Mouse (Mus musculus): ENCODE measurements around the gene Spa17. TPM values are rescaled to one million over a fixed set of nuclear protein-coding genes. Genes with fewer than 3 reads are reported as not detected.
A peak's percentile ranks its signal among the peaks of the same experiment; 100 is the strongest.

The Spa17 gene
- 19.2 and 21.6 TPM in 2 replicates for polyA plus RNA-seq (2015; fragmentation: Nextera tagmentation; extraction: Ambion mirVana)

DNA sequence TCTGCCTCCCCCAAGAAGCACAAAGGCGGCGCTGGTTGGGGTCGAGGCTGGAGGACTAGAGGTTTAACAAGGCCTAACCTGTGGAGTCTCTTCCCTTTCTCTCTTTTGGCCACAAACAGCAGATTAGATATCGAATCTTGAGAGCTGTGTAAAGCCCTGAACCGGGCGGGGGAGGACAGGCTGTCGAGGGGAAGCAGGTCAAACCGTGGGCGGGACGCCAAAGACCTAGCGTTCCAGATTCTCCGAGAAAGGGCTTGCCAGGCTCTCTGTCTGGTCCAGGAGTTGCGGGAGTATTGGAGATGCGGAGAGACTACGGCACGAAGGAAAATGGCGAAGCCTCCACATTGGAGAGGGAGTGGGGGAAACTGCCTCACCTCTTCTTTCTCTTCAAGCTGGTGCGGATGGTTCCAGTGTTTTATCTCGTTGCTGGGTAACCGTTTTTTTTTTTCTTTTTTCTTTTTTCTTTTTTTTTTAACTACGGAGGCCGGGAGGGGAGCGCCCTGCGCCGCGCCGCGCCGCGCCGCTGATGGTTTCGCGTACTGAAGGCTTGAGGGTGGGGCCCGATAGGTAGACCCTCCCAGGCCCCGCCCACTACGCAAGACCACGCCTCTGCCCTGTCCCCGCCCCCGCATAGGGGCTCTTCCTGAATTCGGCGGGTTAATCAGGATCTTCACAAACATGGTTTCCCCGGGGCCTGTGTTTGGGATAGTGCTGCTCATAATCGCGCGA, at the start of gene Spa17:
Gene Spa17 (minus strand): TSS at position 541 of the 729 bp plus-strand sequence.
- H3K9ac ChIP-seq (replicated peaks; ENCODE audit: low read depth): peak within 1 kb of the TSS; percentile 60
- peak within 1 kb of the TSS; percentile 89 for H3K27ac ChIP-seq (ENCODE audit: low read length)
- no peaks in the 10 kb centered on the region for H3K36me3 ChIP-seq (ENCODE audit: insufficient read depth, low read length)
- ATAC-seq (peak; percentile 98), DNase-seq (ENCODE audit: low spot score) (peak; percentile 96)
- under 1% methylated on average over 45 of the region's 45 CpGs for WGBS
- peak within 1 kb of the TSS; percentile 83 for H3K4me2 ChIP-seq (replicated peaks; ENCODE audit: low read depth, low read length)
- no peaks in the 10 kb centered on the region for H3K27me3 ChIP-seq (replicated peaks; ENCODE audit: insufficient read depth, low read length)
- H3K4me1 ChIP-seq (ENCODE audit: insufficient read depth, low read depth, low read length): peaks cover 3% of the 10 kb centered on the region; the same call in 1 of the 2 replicates
- no peaks in the 10 kb centered on the region for H3K9me3 ChIP-seq (ENCODE audit: low read length)
- H3K4me3 ChIP-seq (ENCODE audit: low read depth, low read length): peak within 1 kb of the TSS; percentile 69
- TF ChIP-seq EP300 (IDR thresholded peaks at IDR 0.05) (peak; percentile 75; the same call in 1 of the 2 replicates), CTCF (IDR thresholded peaks at IDR 0.05) (no peak)

- Histone ChIP-seq H3K4me3 (ENCODE audit: low read depth, low read length) (no peak overlapping the region), H3K9ac (replicated peaks; ENCODE audit: low read depth) (no peak overlapping the region), H3K4me2 (replicated peaks; ENCODE audit: low read depth, low read length) (no peak overlapping the region), H3K9me3 (ENCODE audit: low read length) (no peaks in the 10 kb centered on the region), H3K27me3 (replicated peaks; ENCODE audit: insufficient read depth, low read length) (no peaks in the 10 kb centered on the region), H3K4me1 (ENCODE audit: insufficient read depth, low read depth, low read length) (no peaks in the 10 kb centered on the region), H3K36me3 (ENCODE audit: insufficient read depth, low read length) (no peaks in the 10 kb centered on the region), H3K27ac (ENCODE audit: low read length) (no peak overlapping the region)
- TF ChIP-seq EP300 (IDR thresholded peaks at IDR 0.05): no peak
- TF ChIP-seq CTCF (IDR thresholded peaks at IDR 0.05): no peak
- no peak for DNase-seq (ENCODE audit: low spot score)
- no peak for ATAC-seq
- WGBS: 47% methylated on average over 1 of the region's 1 CpGs
Observed at GRCm38 (mm10) chr9:37663210-37663609, 49.7 kb upstream of the Spa17 start.

DNA sequence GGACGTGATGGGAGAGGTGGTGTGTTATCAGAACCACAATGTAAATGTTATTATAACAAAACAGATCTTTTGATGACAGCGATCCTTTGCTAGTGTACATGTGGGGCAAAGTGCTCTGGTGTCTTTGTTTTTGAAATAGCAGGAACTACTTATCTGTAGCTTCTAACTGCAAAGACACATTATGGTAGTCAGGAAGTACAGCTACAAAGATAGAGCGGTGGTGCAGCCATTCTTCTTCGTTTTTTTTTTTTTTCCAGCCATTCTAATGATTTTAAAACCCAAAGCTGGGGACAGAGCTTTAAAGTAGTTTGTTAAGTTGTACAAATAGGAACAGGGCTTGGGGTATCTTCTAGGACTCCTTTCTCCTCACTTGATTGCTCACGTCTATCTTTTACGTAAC, 45.9 kb upstream of the Spa17 start:
- no peak for ATAC-seq
- H3K4me1 ChIP-seq (ENCODE audit: insufficient read depth, low read depth, low read length): peaks cover 3% of the 10 kb centered on the region; the same call in 1 of the 2 replicates
- no peak for DNase-seq (ENCODE audit: low spot score)
- TF ChIP-seq CTCF (IDR thresholded peaks at IDR 0.05) (no peak), EP300 (IDR thresholded peaks at IDR 0.05) (no peak)
- no peak overlapping the region for H3K4me3 ChIP-seq (ENCODE audit: low read depth, low read length)
- H3K9me3 ChIP-seq (ENCODE audit: low read length): no peaks in the 10 kb centered on the region
- H3K27me3 ChIP-seq (replicated peaks; ENCODE audit: insufficient read depth, low read length): no peaks in the 10 kb centered on the region
- 70% methylated on average over 6 of the region's 6 CpGs for WGBS
- no peak overlapping the region for H3K4me2 ChIP-seq (replicated peaks; ENCODE audit: low read depth, low read length)
- no peak overlapping the region for H3K27ac ChIP-seq (ENCODE audit: low read length)
- H3K36me3 ChIP-seq (ENCODE audit: insufficient read depth, low read length): no peaks in the 10 kb centered on the region; the same call in 1 of the 2 replicates
- H3K9ac ChIP-seq (replicated peaks; ENCODE audit: low read depth): no peak overlapping the region

GRCm38 (mm10) chr9:37656931-37657481, 43.5 kb upstream of the Spa17 start, which contains the start of gene Tbrg1:
Gene Tbrg1, minus strand, starts transcription at chr9:37657312.
- Histone ChIP-seq H3K4me2 (replicated peaks; ENCODE audit: low read depth, low read length) (peak within 1 kb of the TSS; percentile 66), H3K27ac (ENCODE audit: low read length) (peak within 1 kb of the TSS; percentile 89), H3K4me1 (ENCODE audit: insufficient read depth, low read depth, low read length) (peaks cover 3% of the 10 kb centered on the region; the same call in 1 of the 2 replicates), H3K27me3 (replicated peaks; ENCODE audit: insufficient read depth, low read length) (no peaks in the 10 kb centered on the region), H3K9ac (replicated peaks; ENCODE audit: low read depth) (peak within 1 kb of the TSS; percentile 60), H3K4me3 (ENCODE audit: low read depth, low read length) (peak within 1 kb of the TSS; percentile 69), H3K36me3 (ENCODE audit: insufficient read depth, low read length) (peaks cover 24% of the 10 kb centered on the region; the same call in 1 of the 2 replicates), H3K9me3 (ENCODE audit: low read length) (no peaks in the 10 kb centered on the region)
- under 1% methylated on average over 36 of the region's 36 CpGs for WGBS
- DNase-seq (ENCODE audit: low spot score) (peak; percentile 94), ATAC-seq (peak; percentile 94)
- TF ChIP-seq CTCF (IDR thresholded peaks at IDR 0.05): peak; percentile 24; the same call in 1 of the 2 replicates
- TF ChIP-seq EP300 (IDR thresholded peaks at IDR 0.05): no peak

GRCm38 (mm10) chr9:37656439-37656881, 42.9 kb upstream of the Spa17 start:
- Histone ChIP-seq H3K27me3 (replicated peaks; ENCODE audit: insufficient read depth, low read length) (no peaks in the 10 kb centered on the region), H3K27ac (ENCODE audit: low read length) (peak overlapping the region; percentile 89), H3K9me3 (ENCODE audit: low read length) (no peaks in the 10 kb centered on the region), H3K9ac (replicated peaks; ENCODE audit: low read depth) (peak overlapping the region; percentile 60), H3K4me1 (ENCODE audit: insufficient read depth, low read depth, low read length) (peaks cover 3% of the 10 kb centered on the region; the same call in 1 of the 2 replicates), H3K36me3 (ENCODE audit: insufficient read depth, low read length) (peaks cover 26% of the 10 kb centered on the region; the same call in 1 of the 2 replicates), H3K4me3 (ENCODE audit: low read depth, low read length) (peak overlapping the region; percentile 69), H3K4me2 (replicated peaks; ENCODE audit: low read depth, low read length) (peak overlapping the region; percentile 66)
- ATAC-seq (peak; percentile 26), DNase-seq (ENCODE audit: low spot score) (peak; percentile 58)
- TF ChIP-seq EP300 (IDR thresholded peaks at IDR 0.05) (no peak), CTCF (IDR thresholded peaks at IDR 0.05) (no peak)
- under 1% methylated on average over 10 of the region's 10 CpGs for WGBS

DNA sequence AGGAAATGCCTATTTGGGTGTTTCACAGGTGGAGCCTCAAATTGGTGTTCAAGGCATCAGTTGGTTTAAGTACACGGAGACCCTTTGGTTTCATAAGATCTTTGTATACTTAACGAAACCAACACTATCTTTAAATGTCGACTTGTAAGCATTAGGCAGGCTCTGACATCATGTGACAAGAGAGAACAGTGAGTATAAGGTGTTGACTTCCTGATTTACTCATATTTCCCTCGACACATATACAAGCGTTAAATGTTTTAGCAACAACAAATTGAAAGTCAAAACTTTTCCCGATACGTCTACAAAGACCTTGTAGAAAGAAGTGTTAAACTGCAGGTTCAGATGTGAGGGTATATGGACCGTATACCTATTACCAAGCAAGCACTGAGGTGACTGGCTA, 42.4 kb upstream of the Spa17 start:
- Histone ChIP-seq H3K4me3 (ENCODE audit: low read depth, low read length) (peak overlapping the region; percentile 69), H3K9me3 (ENCODE audit: low read length) (no peaks in the 10 kb centered on the region), H3K27me3 (replicated peaks; ENCODE audit: insufficient read depth, low read length) (no peaks in the 10 kb centered on the region), H3K4me1 (ENCODE audit: insufficient read depth, low read depth, low read length) (peaks cover 3% of the 10 kb centered on the region; the same call in 1 of the 2 replicates), H3K36me3 (ENCODE audit: insufficient read depth, low read length) (peaks cover 31% of the 10 kb centered on the region), H3K4me2 (replicated peaks; ENCODE audit: low read depth, low read length) (peak overlapping the region; percentile 66), H3K9ac (replicated peaks; ENCODE audit: low read depth) (peak overlapping the region; percentile 60; the same call in 1 of the 2 replicates), H3K27ac (ENCODE audit: low read length) (peak overlapping the region; percentile 89)
- 46% methylated on average over 8 of the region's 8 CpGs for WGBS
- DNase-seq (ENCODE audit: low spot score) (peak; percentile 12), ATAC-seq (no peak)
- TF ChIP-seq EP300 (IDR thresholded peaks at IDR 0.05): no peak
- TF ChIP-seq CTCF (IDR thresholded peaks at IDR 0.05): no peak
